Mouse (Mus musculus) right cerebral cortex, postnatal 4 days (tissue): ENCODE measurements at regions not wholly inside any gene's neighbourhood (a gene's known extent, or its start where the extent isn't known, plus 50 kb on each side); places are given as distances from the start of the nearest gene placed in this dataset.
"Not testable (repeated sequence)": the region's sequence is repeated elsewhere in the genome, so short reads cannot be mapped to it uniquely, and the experiment has no call there.

Source experiments
- DNase-seq: peaks from one replicate; pipeline ENCODE4 v3.0.0-alpha.2; 2022

DNA sequence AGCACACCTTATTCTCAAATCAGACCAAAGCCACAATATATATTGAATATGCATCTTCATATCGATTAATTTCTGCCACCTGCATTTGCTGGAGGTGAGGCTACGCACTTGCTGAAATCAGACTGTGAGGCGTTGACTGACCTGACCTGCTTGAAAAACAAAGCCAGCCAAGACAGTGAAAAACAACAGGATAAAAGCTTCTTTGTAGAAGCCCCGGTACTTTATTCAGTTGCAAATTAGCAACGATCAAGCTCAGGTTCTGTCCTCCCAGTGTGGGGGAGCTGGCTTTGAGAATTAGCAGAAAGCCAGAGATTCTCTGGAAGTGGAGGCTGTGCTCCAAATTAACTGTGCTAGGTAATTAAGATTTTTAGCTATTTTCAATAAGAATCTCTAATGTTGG is 100.6 kb downstream of the Vmn2r79 start:
- DNase-seq, result no peak

DNA sequence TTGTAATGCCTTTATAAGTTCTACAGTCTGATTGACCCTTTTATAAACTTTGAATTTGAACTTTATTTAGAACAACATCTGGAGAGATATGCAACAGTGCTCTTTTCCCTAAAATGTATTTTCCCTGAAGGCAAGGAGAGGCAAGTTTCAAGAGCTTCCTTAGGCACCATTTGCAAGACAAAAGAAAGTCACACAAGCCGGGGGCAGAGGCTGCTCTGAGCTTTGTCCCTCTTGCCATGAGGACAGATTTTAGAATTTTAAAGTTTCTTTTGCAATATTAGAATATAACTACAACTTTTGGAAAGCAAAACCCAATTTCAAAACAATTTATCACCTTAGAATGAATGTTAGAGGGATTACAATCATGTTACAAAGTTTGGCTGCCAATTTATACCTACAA is 103.7 kb downstream of the Vmn2r79 start:
- DNase-seq, result not testable (repeated sequence)

DNA sequence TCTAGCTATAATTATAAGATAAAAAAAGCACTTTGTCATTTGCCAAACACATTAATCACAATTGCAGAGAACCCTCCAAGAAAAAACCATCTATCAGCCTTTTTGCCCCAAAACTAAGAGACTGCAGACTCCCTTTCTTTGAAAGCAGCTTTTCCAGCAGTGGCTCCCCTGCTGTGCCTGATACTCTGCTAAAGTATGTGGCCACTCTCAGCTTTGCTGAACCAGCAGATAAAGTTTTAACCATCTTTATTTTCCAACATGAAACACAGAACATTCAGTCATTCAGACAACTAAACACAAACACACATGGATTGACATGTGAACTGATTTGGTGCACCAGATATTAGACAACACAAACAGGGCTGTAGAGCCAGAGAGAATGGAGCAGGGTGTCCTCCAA is 104.5 kb downstream of the Vmn2r79 start:
- not testable (repeated sequence) for DNase-seq

DNA sequence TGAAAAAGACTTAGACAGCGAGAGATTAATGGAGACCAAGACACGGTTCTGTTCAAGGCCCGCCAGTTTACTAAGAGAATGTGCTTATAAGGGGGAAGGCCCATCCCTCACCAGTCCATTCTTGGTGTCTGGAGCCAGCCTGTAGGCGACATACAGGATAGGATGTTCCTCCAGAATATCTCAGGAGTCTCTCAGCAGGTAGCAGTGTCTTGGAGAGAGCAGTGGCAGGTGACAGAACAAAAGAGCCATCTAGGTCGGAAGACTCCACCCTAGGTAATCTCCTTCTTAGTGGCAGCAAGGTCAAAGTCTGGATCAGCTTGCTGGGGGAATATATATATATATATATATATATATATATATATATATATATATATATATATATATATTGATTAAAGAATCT is 105.4 kb downstream of the Vmn2r79 start:
- not testable (repeated sequence) for DNase-seq

DNA sequence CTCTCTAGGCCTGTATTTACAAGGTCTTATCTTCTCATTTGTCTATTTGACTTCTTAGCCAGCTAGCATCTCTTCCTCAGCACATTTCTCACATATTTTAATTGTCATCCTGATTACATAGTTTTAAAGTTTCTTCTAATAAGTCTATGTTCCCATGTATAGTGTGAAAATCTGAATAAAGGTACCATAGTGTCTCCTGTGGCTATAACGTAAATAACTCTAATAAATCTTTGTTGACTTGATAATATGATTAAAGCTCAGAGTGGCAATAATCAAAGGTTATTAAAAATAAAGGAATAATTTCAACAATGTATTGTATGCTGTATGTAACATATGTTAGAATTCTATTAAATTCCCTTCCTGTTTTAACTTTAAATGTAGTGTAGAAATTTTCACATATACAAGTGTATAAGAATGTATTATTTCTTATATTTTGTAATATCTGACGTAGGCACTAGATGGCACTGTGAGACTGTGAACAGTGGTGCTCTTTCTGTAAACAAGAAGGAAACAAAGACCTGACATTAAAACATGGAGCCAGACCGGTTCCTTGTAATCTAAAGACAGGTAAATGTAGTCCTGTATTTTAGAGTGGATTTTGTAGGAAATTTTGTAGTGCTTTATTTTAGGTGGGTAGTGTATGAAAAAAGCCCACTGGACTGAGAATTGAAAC is 114.5 kb downstream of the Vmn2r79 start:
- no peak for DNase-seq

DNA sequence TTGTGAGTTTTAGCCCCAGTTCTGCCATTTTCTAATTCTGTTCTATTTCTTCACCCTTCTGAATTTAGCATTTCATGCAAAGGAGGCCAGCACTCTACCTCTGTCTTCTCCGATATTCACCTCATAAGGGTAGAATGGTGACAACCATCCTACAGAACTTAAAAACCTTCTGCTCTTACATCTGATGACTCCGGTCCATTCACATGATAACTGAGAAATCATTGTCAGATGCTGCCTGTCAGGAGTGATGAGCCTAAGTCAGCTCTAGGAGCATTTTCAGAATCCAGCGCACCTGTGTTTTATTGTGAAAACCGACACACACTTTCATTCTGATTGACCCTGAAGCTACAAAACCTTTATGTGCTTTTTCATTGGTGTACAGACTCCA is 115.1 kb downstream of the Vmn2r79 start:
- no peak for DNase-seq

DNA sequence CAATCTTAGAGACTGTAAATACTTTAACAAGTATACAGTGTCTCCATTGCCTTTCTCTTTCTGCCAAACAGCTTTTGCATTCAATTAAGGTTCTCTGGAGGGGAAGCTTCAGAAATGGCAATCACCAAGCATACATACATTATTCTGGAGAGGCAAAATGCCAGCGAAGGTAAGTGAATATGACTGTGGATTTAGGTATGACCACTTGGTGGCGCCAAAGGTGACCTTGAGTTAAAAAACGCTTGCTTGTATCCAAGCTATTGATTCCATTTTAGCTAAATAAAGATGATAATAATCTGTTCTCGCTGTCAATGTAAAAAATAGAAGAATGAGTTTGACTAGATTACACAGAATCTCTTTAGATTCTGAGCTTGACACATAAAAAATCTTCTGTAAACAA is 117.7 kb downstream of the Vmn2r79 start:
- DNase-seq, result peak; percentile 56

DNA sequence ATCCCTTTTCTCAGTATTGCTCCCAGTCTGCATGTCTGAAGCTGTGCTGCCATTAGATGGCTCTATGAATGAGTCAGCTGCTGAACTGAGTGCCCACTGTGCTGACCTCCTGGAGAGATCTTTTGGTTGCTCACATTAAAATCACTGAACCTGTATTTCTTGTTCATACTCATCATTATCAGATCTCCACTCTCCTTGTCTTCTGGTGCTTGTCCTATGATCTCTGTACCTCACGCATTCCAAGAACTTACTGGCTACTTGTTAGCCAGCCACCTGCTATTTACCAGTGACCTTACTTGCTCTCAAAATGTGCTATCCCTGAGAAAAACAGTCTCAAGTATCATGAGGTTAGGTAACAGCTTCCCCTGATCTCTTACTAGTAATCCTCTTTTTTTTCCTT is 123.4 kb upstream of the Nox4 start:
- DNase-seq, result no peak

DNA sequence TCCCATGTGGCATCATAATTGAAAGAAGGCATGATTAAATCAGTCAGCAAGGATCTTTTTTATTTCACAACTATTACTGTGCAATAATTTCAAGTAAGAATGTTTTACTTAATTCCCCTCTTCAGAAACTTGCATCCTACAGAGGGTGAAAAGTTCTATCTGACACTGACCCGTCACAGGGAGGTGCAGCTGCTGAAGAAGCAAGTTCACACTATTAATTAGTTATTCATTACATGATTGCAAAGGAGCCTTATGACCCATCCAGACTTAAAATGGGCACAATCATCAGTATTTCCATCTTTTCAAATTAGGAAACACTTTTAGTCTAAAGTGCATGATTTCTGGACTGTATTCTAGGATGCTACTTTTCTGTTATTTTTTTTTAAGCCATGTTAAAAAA is 100.0 kb upstream of the Nox4 start:
- DNase-seq, result no peak

DNA sequence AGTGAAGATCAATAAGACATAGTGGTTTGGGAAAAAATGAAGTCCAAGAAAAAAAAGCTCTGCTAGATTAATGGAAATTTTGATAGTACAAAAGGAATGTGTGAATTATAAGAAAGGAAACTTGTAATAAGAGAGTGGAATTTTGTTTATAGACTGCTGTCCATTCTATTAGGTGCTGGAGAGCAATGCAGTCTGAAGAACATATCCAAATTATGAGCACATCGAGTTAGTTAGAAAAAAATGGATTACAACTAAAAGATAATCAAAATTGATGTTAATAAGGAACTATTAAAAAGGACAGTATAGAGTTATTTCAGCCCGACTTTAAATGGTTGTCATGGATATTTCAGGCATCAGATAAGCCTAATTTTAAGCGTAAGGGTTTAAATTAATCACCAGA is 98.2 kb upstream of the Nox4 start:
- no peak for DNase-seq

DNA sequence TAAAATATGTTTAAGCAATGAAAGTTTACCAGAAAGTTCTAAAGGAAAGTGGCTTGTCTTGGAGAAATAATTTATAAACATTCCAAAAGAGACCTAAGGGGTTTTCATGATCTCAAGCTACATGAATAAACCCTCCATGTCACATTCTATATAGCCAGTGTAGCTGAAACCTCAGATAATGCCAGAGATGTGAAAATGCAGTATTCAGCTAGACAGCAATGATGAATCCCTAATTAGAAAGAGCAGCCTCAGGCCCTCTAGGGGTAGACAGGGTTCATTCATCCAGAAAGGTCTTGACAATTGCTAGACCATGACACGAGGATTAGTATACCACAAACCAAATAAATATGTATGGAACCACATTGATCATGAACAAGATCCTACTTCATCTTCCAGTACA is 97.2 kb upstream of the Nox4 start:
- no peak for DNase-seq

DNA sequence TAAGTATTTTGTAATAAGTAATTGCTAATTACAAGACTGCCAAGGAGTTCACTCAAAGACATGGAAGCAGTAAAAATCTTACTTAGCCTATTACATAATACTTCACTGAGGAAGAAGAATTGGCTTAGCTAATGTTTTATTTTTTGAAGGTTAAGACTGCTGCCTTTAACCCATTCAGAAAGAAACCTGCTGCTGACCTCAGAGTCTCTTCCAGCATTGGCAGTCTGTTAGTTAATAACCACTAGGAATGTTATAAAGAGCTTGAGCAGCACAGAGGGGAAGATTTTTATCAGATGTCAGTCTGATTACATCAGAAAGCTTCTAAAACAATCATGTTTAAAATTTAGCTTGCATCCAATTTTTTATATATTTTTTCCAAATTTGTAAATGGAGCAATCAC is 94.9 kb upstream of the Nox4 start:
- DNase-seq, result no peak

DNA sequence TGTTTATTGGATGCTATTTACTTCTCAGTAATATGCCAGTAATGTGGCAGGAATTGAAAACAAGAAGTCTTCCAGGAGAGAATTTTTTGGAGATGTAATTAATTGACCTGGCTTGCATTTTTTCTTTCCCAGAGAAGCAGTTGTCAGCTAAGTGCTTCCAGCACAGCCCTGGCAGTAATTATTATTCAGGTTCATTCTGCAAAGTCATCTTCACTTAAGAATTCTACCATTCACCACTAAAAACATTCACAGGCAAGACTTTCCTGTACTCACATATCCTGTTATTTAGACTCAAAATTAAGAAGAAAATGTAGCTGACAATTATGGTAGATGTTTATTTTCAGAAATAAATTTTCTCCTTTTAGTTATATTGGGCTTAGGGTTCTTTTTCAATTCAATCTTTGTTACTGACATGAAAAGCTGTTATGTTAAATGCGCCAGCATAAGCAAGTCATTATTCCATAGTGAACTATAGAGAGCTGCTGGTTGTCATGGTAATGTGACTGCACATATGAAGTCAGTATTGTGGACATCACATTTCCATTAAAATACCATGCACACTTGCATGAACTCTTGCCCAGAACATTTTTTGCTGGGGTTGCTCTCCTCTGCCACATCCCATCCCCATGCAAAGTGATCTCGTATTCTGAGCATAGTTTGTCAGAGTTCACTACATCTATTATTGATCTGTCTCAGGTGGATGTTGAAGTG is 59.3 kb upstream of the Nox4 start:
- no peak for DNase-seq

DNA sequence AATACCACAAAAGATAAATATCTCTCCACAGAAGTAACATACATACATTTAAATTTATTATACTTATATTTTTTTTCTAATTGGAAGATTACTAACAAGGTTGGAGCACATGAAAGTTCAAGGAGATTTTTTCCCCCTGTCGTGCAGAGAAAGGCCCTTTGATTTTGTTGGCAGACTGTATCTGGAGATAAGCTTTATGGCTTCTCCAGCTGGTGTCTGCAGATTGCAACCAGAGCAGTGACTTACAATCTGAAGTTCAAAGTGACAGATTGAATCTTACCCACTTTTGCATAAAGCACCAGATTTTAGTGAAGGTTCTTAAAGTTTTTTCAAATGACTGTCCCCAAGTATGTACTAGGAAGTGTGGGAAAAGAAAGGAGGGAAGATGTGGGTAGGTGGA is 50.2 kb upstream of the Nox4 start:
- no peak for DNase-seq
